Mouse (Mus musculus): ENCODE measurements around the gene Ppp1r12b.

Ppp1r12b gene

GRCm38 (mm10) chr1:134940863-134941262 is 14.9 kb downstream of the Ppp1r12b start:
- DNase-seq (ENCODE audit: low spot score in 2 of 2) = no peak

- DNase-seq (ENCODE audit: low spot score in 2 of 2) = no peak
Observed at GRCm38 (mm10) chr1:134938233-134938632, 17.5 kb downstream of the Ppp1r12b start.

- DNase-seq (ENCODE audit: low spot score in 2 of 2) = no peak
Observed at GRCm38 (mm10) chr1:134936335-134936734, 19.4 kb downstream of the Ppp1r12b start.

- DNase-seq (ENCODE audit: low spot score in 2 of 2) = no peak
Observed at GRCm38 (mm10) chr1:134932431-134932830, 23.3 kb downstream of the Ppp1r12b start.

GRCm38 (mm10) chr1:134919010-134919409 is 36.7 kb downstream of the Ppp1r12b start:
- peak in 1 of 2 experiments; percentile 16 for DNase-seq (ENCODE audit: low spot score in 2 of 2)

GRCm38 (mm10) chr1:134915421-134915820 is 40.3 kb downstream of the Ppp1r12b start:
- no peak for DNase-seq (ENCODE audit: low spot score in 2 of 2)

GRCm38 (mm10) chr1:134913535-134913934 is 42.2 kb downstream of the Ppp1r12b start:
- no peak for DNase-seq (ENCODE audit: low spot score in 2 of 2)

GRCm38 (mm10) chr1:134911892-134912291 is 43.9 kb downstream of the Ppp1r12b start:
- no peak for DNase-seq (ENCODE audit: low spot score in 2 of 2)

- no peak for DNase-seq (ENCODE audit: low spot score in 2 of 2)
Observed at GRCm38 (mm10) chr1:134910037-134910436, 45.7 kb downstream of the Ppp1r12b start.

GRCm38 (mm10) chr1:134909442-134909841 is 46.3 kb downstream of the Ppp1r12b start:
- peak; percentile 81 to 84 for DNase-seq (ENCODE audit: low spot score in 2 of 2)

- no peak for DNase-seq (ENCODE audit: low spot score in 2 of 2)
Observed at GRCm38 (mm10) chr1:134902051-134902619, 53.6 kb downstream of the Ppp1r12b start.

GRCm38 (mm10) chr1:134896008-134896407 is 59.7 kb downstream of the Ppp1r12b start:
- DNase-seq (ENCODE audit: low spot score in 2 of 2) = no peak

GRCm38 (mm10) chr1:134894803-134895202 is 60.9 kb downstream of the Ppp1r12b start:
- DNase-seq (ENCODE audit: low spot score in 2 of 2) = no peak

GRCm38 (mm10) chr1:134891916-134892315 is 63.8 kb downstream of the Ppp1r12b start:
- DNase-seq (ENCODE audit: low spot score in 2 of 2) = no peak

- DNase-seq (ENCODE audit: low spot score in 2 of 2) = peak; percentile 58 to 61
Observed at GRCm38 (mm10) chr1:134889629-134890028, 66.1 kb downstream of the Ppp1r12b start.

- no peak for DNase-seq (ENCODE audit: low spot score in 2 of 2)
Observed at GRCm38 (mm10) chr1:134875800-134876199, 79.9 kb downstream of the Ppp1r12b start.

- no peak for DNase-seq (ENCODE audit: low spot score in 2 of 2)
Observed at GRCm38 (mm10) chr1:134872678-134873077, 83.1 kb downstream of the Ppp1r12b start.

GRCm38 (mm10) chr1:134866426-134866825 is 89.3 kb downstream of the Ppp1r12b start:
- DNase-seq (ENCODE audit: low spot score in 2 of 2) = no peak

- no peak for DNase-seq (ENCODE audit: low spot score in 2 of 2)
Observed at GRCm38 (mm10) chr1:134865552-134865951, 90.2 kb downstream of the Ppp1r12b start.

GRCm38 (mm10) chr1:134860538-134860937 is 95.2 kb downstream of the Ppp1r12b start:
- no peak for DNase-seq (ENCODE audit: low spot score in 2 of 2)

- DNase-seq (ENCODE audit: low spot score in 2 of 2) = peak in 1 of 2 experiments; percentile 28
Observed at GRCm38 (mm10) chr1:134858344-134859053, 97.2 kb downstream of the Ppp1r12b start.

GRCm38 (mm10) chr1:134854325-134854982 is 101.3 kb downstream of the Ppp1r12b start:
- DNase-seq (ENCODE audit: low spot score in 2 of 2) = peak; percentile 93 to 96

- no peak for DNase-seq (ENCODE audit: low spot score in 2 of 2)
Observed at GRCm38 (mm10) chr1:134852797-134853196, 102.9 kb downstream of the Ppp1r12b start.

All from right cerebral cortex, adult 2 months (tissue).